Mouse (Mus musculus): ENCODE measurements around the gene Zbtb20. TPM values are rescaled to one million over a fixed set of nuclear protein-coding genes. Genes with fewer than 3 reads are reported as not detected.

Gene Zbtb20
- polyA plus RNA-seq, 1 experiment from 2014 or later = 44.1 TPM

GRCm38 (mm10) chr16:43400046-43400445 is 524.4 kb downstream of the Zbtb20 start:
- no peak overlapping the region for H3K27ac ChIP-seq (ENCODE audit: low read depth, low read length)
- no peak for DNase-seq (ENCODE audit: low spot score)
- no peaks in the 10 kb centered on the region for H3K4me1 ChIP-seq (ENCODE audit: control insufficient read depth, insufficient read depth, low read length)
- H3K9ac ChIP-seq (ENCODE audit: low read length) = no peak overlapping the region
- no peak overlapping the region for H3K4me2 ChIP-seq (ENCODE audit: low read depth)
- H3K27me3 ChIP-seq (ENCODE audit: control insufficient read depth, insufficient read depth, low read length) = no peaks in the 10 kb centered on the region
- no peak for ATAC-seq (ENCODE audit: insufficient read depth, low FRiP score, low TSS enrichment)
- H3K4me3 ChIP-seq (ENCODE audit: low read depth, low read length) = no peak overlapping the region
- no peaks in the 10 kb centered on the region for H3K36me3 ChIP-seq (ENCODE audit: control insufficient read depth, insufficient read depth, low read length)
- no peaks in the 10 kb centered on the region for H3K9me3 ChIP-seq (ENCODE audit: control insufficient read depth, low read length)

DNA sequence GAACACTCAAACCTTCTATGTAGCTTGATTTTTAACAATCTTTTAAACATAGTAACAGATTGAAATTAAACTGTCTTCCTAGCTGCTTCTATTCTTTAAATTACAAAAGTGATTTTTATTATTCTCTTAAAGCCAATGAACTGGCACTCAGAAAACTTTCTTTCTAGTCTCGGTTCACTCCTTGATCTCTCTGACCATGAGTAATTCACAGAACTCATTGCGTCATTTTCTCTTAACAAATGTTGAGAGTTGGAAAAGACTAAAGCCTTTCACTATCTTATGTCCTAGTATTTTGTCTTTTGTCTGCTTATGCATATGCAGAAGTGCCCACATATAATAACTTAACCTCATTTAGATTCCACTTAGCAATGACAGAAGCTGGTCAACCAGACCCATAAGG is 525.3 kb downstream of the Zbtb20 start:
- DNase-seq (ENCODE audit: low spot score) = no peak
- H3K9ac ChIP-seq (ENCODE audit: low read length) = no peak overlapping the region

DNA sequence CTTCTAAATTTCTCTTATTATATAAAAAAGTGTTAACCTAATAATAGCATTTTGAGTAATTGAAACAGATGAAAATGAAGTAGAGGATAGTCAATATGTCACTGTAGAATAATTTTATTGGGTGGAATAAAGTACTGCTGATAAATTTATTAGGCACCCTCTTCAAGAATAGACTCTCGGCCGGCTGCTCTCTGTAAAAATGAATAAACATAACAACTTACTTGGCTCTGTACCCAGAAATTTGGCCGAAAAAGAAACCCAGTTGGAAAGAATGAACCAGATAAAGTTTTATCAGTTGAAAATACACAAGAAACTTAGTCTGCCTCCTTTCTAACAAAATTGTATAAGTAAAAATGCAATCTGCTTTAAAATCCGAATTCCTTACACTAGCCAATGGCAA is 527.2 kb downstream of the Zbtb20 start:
- H3K9ac ChIP-seq (ENCODE audit: low read length) = no peak overlapping the region
- no peak for DNase-seq (ENCODE audit: low spot score)
- no peak overlapping the region for H3K4me3 ChIP-seq (ENCODE audit: low read depth, low read length)
- WGBS = 90% methylated on average over 4 of the region's 4 CpGs
- H3K4me2 ChIP-seq (ENCODE audit: low read depth) = no peak overlapping the region
- no peak overlapping the region for H3K27ac ChIP-seq (ENCODE audit: low read depth, low read length)
- no peaks in the 10 kb centered on the region for H3K27me3 ChIP-seq (ENCODE audit: control insufficient read depth, insufficient read depth, low read length)
- H3K4me1 ChIP-seq (ENCODE audit: control insufficient read depth, insufficient read depth, low read length) = peaks cover 3% of the 10 kb centered on the region; the same call in 1 of the 2 replicates
- ATAC-seq (ENCODE audit: insufficient read depth, low FRiP score, low TSS enrichment) = no peak
- H3K36me3 ChIP-seq (ENCODE audit: control insufficient read depth, insufficient read depth, low read length) = no peaks in the 10 kb centered on the region
- H3K9me3 ChIP-seq (ENCODE audit: control insufficient read depth, low read length) = no peaks in the 10 kb centered on the region

More for the DNA sequence above, 525.3 kb downstream of the Zbtb20 start:
- 92% methylated on average over 2 of the region's 2 CpGs for WGBS
- no peaks in the 10 kb centered on the region for H3K9me3 ChIP-seq (ENCODE audit: control insufficient read depth, low read length)
- no peak overlapping the region for H3K4me3 ChIP-seq (ENCODE audit: low read depth, low read length)
- no peaks in the 10 kb centered on the region for H3K27me3 ChIP-seq (ENCODE audit: control insufficient read depth, insufficient read depth, low read length)
- H3K4me2 ChIP-seq (ENCODE audit: low read depth) = no peak overlapping the region
- ATAC-seq (ENCODE audit: insufficient read depth, low FRiP score, low TSS enrichment) = no peak
- no peaks in the 10 kb centered on the region for H3K36me3 ChIP-seq (ENCODE audit: control insufficient read depth, insufficient read depth, low read length)
- H3K27ac ChIP-seq (ENCODE audit: low read depth, low read length) = no peak overlapping the region
- H3K4me1 ChIP-seq (ENCODE audit: control insufficient read depth, insufficient read depth, low read length) = no peaks in the 10 kb centered on the region

- no peak overlapping the region for H3K27ac ChIP-seq (ENCODE audit: low read depth, low read length)
These were observed 529.4 kb downstream of the Zbtb20 start for GRCm38 (mm10) chr16:43405089-43405488.

DNA sequence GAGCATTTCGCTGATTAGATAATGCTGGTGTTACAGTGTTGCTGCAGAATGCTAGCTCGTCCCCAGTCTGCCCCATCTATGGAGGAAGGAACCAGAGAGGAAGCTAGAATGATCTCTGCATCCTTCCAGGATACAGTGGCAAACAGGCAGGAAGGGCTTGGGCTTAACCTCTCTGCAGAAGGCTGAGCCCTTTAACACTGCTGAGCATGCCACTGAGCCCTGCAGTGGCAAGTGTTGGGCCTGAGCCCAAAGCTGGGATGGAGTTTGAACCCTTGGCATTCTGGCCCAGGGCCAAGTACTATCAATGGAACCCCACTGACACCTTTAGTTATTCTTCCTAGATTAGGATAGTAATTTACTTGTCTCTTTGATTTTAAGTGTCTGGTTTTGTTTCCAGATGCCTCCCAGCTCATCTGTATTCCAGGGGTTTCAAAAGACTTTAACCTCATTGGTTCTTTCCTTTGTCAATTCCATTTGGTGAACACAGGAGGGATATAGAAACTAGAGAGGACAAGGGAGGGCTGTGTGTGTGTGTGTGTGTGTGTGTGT is 532.0 kb downstream of the Zbtb20 start:
- H3K27me3 ChIP-seq (ENCODE audit: control insufficient read depth, insufficient read depth, low read length) = no peaks in the 10 kb centered on the region
- no peak overlapping the region for H3K9ac ChIP-seq (ENCODE audit: low read length)
- no peak for DNase-seq (ENCODE audit: low spot score)
- no peak overlapping the region for H3K4me3 ChIP-seq (ENCODE audit: low read depth, low read length)
- H3K4me2 ChIP-seq (ENCODE audit: low read depth) = no peak overlapping the region
- H3K4me1 ChIP-seq (ENCODE audit: control insufficient read depth, insufficient read depth, low read length) = peaks cover 3% of the 10 kb centered on the region; the same call in 1 of the 2 replicates
- no peaks in the 10 kb centered on the region for H3K36me3 ChIP-seq (ENCODE audit: control insufficient read depth, insufficient read depth, low read length)
- peak; percentile 75 for ATAC-seq (ENCODE audit: insufficient read depth, low FRiP score, low TSS enrichment)
- 69% methylated on average over 2 of the region's 2 CpGs for WGBS
- H3K9me3 ChIP-seq (ENCODE audit: control insufficient read depth, low read length) = no peaks in the 10 kb centered on the region
- no peak overlapping the region for H3K27ac ChIP-seq (ENCODE audit: low read depth, low read length)

More at GRCm38 (mm10) chr16:43405089-43405488, 529.4 kb downstream of the Zbtb20 start:
- Histone ChIP-seq H3K4me2 (ENCODE audit: low read depth) (no peak overlapping the region), H3K36me3 (ENCODE audit: control insufficient read depth, insufficient read depth, low read length) (no peaks in the 10 kb centered on the region), H3K4me3 (ENCODE audit: low read depth, low read length) (no peak overlapping the region), H3K4me1 (ENCODE audit: control insufficient read depth, insufficient read depth, low read length) (peaks cover 3% of the 10 kb centered on the region; the same call in 1 of the 2 replicates), H3K9ac (ENCODE audit: low read length) (no peak overlapping the region), H3K9me3 (ENCODE audit: control insufficient read depth, low read length) (no peaks in the 10 kb centered on the region), H3K27me3 (ENCODE audit: control insufficient read depth, insufficient read depth, low read length) (no peaks in the 10 kb centered on the region)
- WGBS = 92% methylated on average over 3 of the region's 3 CpGs
- ATAC-seq (ENCODE audit: insufficient read depth, low FRiP score, low TSS enrichment) (no peak), DNase-seq (ENCODE audit: low spot score) (no peak)

DNA sequence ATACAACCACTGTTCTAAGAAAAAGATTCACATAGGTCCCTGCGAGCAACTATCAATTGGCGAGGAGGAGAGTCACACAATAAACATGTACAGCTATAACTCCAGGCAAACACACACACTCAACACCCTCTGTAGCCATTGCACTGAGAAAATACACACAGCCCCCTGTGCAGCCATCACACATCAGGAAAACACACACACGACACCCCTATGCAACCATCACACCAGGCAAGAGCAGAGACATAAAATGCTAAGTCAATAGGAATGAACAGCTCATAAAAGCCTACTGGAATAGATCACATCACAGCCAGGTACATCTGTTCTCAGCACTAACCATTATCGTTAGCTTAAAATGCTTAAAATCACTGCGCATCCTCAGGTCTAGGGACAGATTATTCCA is 532.9 kb downstream of the Zbtb20 start:
- WGBS = 79% methylated on average over 5 of the region's 5 CpGs
- no peak for ATAC-seq (ENCODE audit: insufficient read depth, low FRiP score, low TSS enrichment)
- H3K9ac ChIP-seq (ENCODE audit: low read length) = no peak overlapping the region

DNA sequence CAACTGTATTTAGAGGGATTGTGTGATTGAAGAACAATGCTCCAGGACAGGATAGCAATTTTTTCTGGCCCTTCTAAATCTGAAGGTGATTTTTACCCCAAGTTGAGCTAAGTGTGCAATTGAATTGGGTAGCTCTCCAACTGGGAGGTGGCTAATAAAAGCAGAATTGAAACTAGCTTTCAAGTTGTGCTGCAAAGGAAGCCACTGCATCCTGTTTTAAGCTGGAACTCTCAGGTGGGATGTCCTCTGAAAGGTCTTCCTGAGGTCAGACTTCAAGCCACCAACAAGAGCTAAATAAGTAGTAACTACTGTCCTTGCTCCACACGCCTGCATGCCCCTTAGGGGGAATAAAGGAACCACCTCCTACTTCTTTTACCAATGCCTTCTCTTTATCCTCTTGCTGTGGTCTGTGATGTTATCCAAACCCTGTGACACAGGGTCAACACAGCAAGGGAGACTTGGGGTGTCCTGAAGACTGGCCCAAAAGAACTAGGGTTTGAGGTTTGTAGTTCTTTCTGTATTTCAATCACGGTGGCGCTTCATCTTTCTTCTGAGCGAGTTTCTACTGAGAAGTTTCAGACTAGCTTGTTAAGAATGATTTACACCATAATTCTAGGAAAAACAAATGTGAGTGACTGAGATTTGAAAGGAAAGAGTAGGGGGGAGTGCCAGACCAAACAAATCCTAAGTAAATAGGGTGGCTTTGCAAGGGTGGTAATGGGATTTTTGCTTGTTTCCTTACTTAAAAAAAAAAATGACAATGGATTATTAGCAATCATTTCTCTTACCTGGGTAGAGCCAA is 533.6 kb downstream of the Zbtb20 start:
- H3K4me1 ChIP-seq (ENCODE audit: control insufficient read depth, insufficient read depth, low read length) = peaks cover 3% of the 10 kb centered on the region; the same call in 1 of the 2 replicates
- H3K36me3 ChIP-seq (ENCODE audit: control insufficient read depth, insufficient read depth, low read length) = no peaks in the 10 kb centered on the region
- H3K27me3 ChIP-seq (ENCODE audit: control insufficient read depth, insufficient read depth, low read length) = no peaks in the 10 kb centered on the region
- 59% methylated on average over 4 of the region's 4 CpGs for WGBS
- H3K4me2 ChIP-seq (ENCODE audit: low read depth) = no peak overlapping the region
- H3K27ac ChIP-seq (ENCODE audit: low read depth, low read length) = no peak overlapping the region
- H3K9me3 ChIP-seq (ENCODE audit: control insufficient read depth, low read length) = no peaks in the 10 kb centered on the region
- no peak overlapping the region for H3K4me3 ChIP-seq (ENCODE audit: low read depth, low read length)
- no peak overlapping the region for H3K9ac ChIP-seq (ENCODE audit: low read length)
- ATAC-seq (ENCODE audit: insufficient read depth, low FRiP score, low TSS enrichment) (no peak), DNase-seq (ENCODE audit: low spot score) (no peak)

More for the DNA sequence above, 532.9 kb downstream of the Zbtb20 start:
- Histone ChIP-seq H3K27ac (ENCODE audit: low read depth, low read length) (no peak overlapping the region), H3K4me3 (ENCODE audit: low read depth, low read length) (no peak overlapping the region), H3K4me2 (ENCODE audit: low read depth) (no peak overlapping the region), H3K4me1 (ENCODE audit: control insufficient read depth, insufficient read depth, low read length) (peaks cover 3% of the 10 kb centered on the region; the same call in 1 of the 2 replicates), H3K36me3 (ENCODE audit: control insufficient read depth, insufficient read depth, low read length) (no peaks in the 10 kb centered on the region), H3K27me3 (ENCODE audit: control insufficient read depth, insufficient read depth, low read length) (no peaks in the 10 kb centered on the region), H3K9me3 (ENCODE audit: control insufficient read depth, low read length) (no peaks in the 10 kb centered on the region)
- DNase-seq (ENCODE audit: low spot score) = no peak

GRCm38 (mm10) chr16:43409910-43410612 is 534.4 kb downstream of the Zbtb20 start:
- WGBS = 91% methylated on average over 12 of the region's 12 CpGs
- no peak overlapping the region for H3K27ac ChIP-seq (ENCODE audit: low read depth, low read length)
- no peaks in the 10 kb centered on the region for H3K36me3 ChIP-seq (ENCODE audit: control insufficient read depth, insufficient read depth, low read length)
- H3K4me2 ChIP-seq (ENCODE audit: low read depth) = no peak overlapping the region
- no peak for ATAC-seq (ENCODE audit: insufficient read depth, low FRiP score, low TSS enrichment)
- H3K9ac ChIP-seq (ENCODE audit: low read length) = no peak overlapping the region
- H3K9me3 ChIP-seq (ENCODE audit: control insufficient read depth, low read length) = no peaks in the 10 kb centered on the region
- no peak overlapping the region for H3K4me3 ChIP-seq (ENCODE audit: low read depth, low read length)
- peaks cover 3% of the 10 kb centered on the region; the same call in 1 of the 2 replicates for H3K4me1 ChIP-seq (ENCODE audit: control insufficient read depth, insufficient read depth, low read length)
- no peaks in the 10 kb centered on the region for H3K27me3 ChIP-seq (ENCODE audit: control insufficient read depth, insufficient read depth, low read length)
- no peak for DNase-seq (ENCODE audit: low spot score)

Measured in neural tube, embryonic 11.5 days (tissue).